Mouse (Mus musculus): ENCODE measurements around the gene Maats1.

The Maats1 gene

DNA sequence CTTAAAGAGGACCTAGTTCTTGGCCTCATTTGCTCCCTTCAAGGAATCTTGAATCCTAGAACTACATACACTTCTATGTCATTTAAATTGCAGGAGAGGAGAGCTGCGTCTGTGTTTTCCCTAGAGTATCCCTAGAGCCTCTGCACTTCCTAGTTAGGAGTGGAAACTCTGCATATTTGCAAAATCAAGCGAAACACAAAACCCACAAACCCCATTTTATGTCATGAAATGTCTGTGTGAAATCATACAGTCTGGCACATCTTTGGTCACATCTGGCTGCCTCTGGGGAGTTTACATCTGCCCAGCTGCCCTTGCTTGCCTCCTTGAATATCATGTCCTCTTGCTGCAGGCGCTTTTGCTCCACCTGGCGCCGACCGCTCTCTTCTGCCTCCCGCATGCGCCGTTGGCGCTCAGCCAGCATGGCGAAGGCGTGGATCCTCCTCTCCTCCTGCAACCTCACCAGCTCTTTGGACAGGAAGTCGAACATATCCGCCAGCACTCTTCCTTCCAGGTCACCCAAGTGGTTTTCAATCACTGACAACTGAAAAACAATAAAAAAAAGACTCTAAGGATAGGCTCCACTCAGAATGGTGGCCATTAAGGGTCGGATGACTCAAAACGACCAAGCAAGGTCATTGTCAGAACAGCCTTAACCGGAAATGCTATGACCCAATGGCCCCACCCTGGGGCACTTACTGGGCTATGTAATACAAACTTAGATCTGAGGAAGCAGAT, 37.3 kb downstream of the Maats1 start:
- no peak for ATAC-seq (ENCODE audit: insufficient number of reproducible peaks, low FRiP score, low TSS enrichment)

DNA sequence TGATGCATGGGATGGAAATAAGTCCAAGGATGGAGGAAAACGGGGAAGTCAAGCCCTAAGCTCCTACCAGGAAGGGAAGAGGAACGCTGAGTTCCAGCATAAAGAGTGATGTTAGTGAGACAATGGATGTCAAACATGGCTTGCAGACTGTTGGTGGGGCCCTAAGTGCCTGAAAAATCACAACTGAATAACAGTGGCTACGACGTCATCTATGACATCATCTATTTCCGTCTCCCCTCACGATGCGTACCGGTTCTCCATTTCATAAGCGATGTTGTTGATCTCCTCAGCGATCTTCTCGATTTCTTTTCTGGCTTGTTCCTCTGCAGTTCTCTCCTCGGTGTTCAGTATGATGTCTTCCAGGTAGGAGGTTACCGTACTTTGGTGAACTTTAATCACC, 39.6 kb downstream of the Maats1 start:
- ATAC-seq (ENCODE audit: insufficient number of reproducible peaks, low FRiP score, low TSS enrichment), result no peak

DNA sequence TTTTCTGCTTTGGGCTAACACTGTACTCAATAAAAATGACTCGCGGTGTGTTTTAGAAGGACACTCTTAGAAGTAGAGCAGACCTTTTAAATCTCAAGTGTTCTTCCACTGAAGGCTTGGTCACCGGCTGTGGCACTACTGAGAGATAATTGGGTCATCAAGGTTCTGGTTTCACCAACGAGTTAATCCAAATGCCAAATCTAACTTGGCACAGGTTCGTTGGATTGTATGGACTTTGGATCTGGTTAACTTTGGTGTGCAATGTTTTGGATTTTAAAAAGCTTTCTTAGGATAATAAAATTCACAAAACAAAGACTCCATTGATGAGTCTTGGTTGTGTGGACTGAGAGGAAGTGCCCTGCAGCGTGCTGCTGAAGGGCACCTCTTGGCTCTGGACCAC, 43.5 kb downstream of the Maats1 start:
- ATAC-seq (ENCODE audit: insufficient number of reproducible peaks, low FRiP score, low TSS enrichment), result no peak

DNA sequence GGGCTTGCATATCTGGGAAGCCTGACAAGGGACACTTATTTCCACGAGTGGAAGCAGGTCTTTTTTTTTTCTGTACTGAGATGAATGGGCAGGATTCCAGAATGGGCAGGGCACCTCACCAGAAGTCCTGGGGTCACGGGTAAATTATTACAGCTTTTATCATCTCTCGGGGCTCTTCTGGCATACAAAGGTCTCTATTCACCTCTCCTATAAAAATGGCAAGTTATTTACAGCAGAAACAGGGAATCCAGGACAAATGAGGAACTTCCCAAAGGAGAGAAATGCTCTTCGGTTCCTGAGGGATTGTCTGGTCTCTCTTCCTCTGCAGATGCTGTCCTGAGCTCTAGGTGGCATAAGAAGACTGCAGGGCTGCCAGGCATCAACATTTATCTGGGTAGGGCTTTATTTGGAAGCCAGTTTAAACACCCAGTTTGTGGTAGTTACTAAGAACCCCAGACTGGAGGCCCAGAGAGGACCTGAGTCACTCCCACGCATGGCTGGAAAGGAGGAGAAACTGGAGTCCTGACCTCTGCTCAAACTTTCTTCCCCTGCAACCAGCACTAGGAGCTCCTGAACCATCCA, 46.5 kb downstream of the Maats1 start:
- ATAC-seq (ENCODE audit: insufficient number of reproducible peaks, low FRiP score, low TSS enrichment), result no peak

DNA sequence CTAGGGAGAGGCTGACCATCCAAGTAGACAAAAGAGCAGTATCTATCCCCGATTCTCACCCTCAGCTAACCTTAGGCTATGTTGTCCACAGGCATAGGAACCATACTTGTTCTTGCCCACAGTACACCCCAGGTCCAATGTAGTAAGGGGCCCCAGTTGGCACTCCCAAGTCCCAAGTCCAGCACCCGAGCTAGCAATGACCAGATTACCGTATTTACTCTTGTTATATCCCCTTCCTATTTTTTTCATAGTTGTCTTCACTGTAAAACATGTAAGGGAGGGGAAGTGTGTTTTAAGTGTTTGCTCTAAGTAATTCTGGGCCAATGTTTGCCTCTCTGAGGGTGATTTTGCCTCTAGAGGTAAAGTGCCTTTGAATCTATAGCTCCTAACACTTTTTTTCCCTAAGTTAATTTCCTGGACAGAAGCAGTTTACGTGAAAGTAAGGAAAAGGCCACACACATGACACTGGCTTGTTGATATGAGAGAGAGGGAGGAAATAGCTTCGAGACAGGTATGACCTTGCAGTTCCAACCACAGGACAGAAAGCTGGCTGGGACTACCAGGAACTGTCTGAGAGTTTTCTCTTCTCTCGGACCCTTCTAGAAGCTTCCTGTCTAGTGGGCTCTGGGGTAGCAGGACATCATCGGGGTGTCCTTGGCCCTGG, 47.1 kb downstream of the Maats1 start, which contains the start of gene Nr1i2:
Gene Nr1i2 (minus strand): TSS at position 140 of the 664 bp plus-strand sequence.
- ATAC-seq (ENCODE audit: insufficient number of reproducible peaks, low FRiP score, low TSS enrichment), result no peak

DNA sequence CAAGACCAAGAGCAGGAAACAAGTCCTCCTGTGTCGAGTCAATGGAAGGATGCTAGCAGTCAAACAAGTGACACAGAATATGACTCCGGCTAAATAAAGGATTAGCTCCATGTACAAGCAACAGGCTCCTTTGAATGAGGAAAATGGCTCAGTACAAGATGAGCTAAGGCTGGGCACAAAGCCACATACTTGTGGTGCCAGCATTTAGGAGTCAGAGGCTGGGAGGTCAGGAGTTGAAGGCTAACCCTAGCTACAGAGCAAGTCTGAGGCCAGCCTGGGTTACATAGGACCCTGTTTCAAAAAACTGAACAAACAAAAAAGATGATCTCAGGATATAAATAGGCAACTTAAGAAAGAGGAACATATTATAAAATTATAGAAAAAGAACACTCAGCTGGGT, 51.8 kb downstream of the Maats1 start:
- no peak for ATAC-seq (ENCODE audit: insufficient number of reproducible peaks, low FRiP score, low TSS enrichment)

DNA sequence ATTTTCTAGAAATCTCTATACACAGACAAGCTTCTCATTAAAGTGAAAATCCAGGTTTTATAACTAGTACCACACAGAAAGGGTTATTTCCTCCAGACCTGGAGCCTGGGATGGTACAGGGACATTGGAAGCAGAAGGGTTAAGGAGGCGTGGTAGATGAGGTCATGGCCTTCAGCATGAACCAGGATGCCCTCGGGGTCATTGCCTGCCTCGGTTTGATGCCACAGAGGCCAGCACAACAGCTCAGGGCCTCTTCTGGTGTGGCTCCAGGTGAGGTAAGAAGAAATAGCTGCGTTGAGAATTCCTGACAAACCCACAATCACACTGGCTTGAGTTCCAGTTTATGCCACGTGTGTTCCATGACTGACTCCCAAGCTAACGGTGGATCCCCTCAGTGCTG, 53.1 kb downstream of the Maats1 start:
- ATAC-seq (ENCODE audit: insufficient number of reproducible peaks, low FRiP score, low TSS enrichment), result no peak

DNA sequence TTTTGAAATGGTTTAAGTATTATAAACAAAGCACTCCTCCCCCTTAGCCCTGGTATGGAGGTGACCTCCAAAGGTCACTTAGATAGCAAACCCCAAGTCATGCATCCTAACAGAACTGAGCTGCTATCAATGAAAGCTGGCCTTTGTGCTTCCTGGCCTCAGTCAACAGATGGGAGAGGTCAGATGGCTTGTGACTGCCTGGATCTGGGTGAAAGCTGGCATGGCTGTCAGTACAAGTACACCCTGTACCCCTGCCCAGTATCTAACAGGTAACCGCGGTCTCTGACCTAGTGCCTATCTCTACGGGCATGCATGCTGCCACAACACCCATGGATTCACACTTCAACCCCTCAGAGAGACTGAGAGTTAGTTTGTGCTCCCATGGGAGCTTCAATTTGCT, 54.2 kb downstream of the Maats1 start:
- ATAC-seq (ENCODE audit: insufficient number of reproducible peaks, low FRiP score, low TSS enrichment), result no peak

DNA sequence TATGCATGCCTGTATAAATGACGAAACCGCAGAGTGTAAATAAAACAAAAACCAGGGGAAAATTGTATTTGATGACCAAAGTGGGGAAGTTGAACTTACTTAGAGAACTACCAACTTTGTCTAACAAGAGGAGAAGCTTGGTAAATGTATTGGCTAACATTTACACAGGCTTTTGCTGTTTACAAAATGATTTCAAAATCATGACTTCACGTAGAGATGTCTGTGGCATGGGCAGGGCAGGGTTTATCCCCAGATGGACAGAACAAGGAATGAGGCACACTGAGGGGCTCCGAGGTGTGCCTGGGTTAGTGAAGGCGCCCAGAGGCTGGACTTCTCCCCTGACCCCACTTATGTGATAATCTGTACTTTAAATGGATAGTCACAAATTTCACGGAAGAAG, 54.6 kb downstream of the Maats1 start:
- ATAC-seq (ENCODE audit: insufficient number of reproducible peaks, low FRiP score, low TSS enrichment), result no peak

DNA sequence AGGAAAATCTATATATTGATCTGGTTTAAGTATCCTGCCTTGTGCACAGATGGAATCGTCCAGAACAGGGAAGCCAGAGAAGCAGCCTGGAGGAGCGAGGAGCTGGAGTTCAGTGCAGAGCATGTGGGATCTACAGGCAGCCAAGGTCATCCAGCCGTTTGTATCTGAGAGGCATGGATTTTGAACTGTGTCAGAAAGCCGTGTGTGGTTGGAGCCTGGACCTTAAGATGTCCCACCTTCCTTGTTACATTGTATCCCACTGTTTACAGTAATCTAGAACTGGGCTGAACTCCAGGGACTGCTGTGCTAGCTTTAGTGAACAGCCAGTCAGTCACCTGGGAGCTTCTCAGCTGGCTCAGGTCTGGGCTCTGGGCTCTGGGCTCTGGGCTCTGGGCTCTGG, 55.4 kb downstream of the Maats1 start:
- no peak for ATAC-seq (ENCODE audit: insufficient number of reproducible peaks, low FRiP score, low TSS enrichment)

DNA sequence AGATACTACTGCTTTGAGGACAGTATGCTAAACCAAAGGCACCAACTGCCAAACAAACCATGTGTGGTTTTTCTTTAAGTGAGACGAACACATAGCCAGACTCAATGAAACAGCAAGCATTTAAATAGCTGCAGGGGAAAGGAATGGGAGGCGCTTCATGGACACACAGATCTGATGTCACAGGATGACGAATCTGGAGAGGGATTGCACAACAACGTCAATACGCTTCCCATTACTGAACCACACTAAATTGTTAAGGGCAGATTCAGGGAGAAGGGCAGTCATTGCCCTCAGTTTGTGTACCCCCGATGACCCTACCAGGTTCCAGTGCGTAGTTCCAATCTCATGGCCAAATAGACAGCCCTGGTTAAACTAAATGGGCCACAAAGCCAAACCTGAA, 56.1 kb downstream of the Maats1 start:
- ATAC-seq (ENCODE audit: insufficient number of reproducible peaks, low FRiP score, low TSS enrichment), result no peak

DNA sequence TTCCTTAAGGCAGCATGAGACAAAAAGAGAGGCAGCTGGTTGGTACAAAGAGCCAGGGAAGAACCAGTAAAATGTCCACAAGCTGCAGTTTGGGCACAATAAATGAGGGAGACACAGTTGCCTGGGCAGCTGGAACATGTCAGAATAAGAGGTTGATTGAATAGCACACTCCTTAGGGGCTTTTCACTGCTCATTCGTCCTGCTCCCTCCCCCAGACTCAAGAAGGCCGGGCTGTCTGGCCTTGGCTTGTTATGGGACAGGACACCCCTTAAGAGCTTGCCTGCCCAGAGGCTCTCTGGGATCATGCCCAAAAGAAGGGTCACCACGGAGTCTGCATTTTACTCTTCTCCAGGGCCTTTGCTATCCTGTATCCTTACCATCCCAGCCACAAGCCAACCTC, 58.6 kb downstream of the Maats1 start:
- no peak for ATAC-seq (ENCODE audit: insufficient number of reproducible peaks, low FRiP score, low TSS enrichment)

DNA sequence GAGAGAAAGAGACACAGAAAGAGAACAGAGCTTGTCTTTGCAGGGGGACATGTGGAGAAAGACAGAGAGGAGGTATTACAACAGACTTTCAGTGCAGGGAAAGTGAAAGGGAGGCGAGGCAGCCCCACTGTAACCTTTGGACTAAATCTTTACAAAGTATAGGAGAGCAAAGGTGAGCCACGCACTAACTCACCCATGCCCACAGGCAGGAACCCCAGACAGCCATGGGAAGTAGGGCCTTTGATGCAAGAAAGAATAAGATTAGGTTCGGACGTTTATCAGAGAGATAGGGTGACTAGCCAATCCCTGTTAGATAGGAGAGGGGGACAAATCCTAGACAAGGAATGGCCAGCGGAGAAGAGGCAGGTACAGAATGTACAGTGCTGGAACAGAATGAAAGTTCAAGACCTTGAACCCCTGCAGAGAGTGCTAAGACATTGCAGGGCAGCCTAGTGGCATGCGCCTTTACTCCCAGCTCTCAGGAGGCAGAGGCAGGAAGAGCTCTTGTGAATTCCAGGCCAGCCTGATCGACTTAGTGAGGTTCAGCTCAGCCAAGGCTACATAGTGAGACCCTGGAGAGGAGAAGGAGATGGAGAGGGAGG, 59.3 kb downstream of the Maats1 start:
- ATAC-seq (ENCODE audit: insufficient number of reproducible peaks, low FRiP score, low TSS enrichment), result no peak

DNA sequence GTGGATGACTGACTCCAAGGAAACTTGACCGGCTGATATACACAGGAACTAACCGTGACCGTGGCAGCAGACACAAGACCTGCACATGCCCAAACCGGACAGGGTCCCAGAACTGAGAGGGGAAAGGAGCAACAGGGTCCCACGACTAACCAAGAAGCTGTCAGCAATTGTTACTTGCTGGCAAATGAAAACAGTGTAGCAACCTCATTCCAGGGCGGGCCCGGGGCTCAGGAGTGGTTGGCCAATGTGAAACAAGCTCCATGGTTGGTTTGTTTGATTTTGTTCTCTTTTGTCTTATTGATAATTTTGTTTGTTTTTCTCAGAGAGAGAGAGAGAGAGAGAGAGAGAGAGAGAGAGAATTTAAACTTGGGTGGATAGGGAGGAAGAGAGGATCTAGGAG, 61.0 kb downstream of the Maats1 start:
- ATAC-seq (ENCODE audit: insufficient number of reproducible peaks, low FRiP score, low TSS enrichment), result no peak

DNA sequence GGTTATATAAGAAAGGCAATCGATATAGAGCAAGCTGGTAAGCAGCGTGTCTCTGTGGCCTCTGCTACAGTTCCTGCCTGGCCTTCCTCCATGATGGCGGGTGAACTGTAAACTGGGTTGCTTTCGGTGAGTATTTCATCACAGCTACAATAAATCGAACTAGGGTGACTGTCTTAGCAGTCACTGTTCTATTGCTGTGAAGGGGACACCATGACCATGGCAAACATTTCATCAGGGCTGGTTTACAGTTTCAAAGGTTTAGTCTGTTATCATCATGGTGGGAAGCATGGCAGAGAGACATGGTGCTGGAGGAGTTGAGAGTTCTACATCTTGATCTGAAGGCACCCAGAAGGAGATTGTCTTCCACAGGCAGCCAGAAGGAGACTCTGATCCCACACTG, 62.1 kb downstream of the Maats1 start:
- ATAC-seq (ENCODE audit: insufficient number of reproducible peaks, low FRiP score, low TSS enrichment), result no peak

DNA sequence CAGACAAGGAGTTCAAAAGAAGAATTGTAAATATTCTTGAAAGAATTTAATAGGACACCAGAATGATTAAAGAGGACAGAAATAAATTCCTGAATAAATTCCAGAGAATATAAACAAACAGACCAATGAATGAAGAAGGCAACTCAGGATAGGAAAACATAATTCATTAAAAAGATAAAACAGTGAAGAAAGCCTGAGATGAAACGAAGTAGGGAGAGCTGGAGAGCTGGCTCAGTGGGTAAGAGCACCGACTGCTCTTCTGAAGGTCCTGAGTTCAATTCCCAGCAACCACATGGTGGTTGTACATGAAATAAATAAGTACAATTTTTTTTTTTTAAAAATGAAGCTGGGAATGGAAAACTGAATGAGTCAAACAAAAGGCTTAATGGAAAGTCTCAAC, 67.2 kb downstream of the Maats1 start:
- no peak for ATAC-seq (ENCODE audit: insufficient number of reproducible peaks, low FRiP score, low TSS enrichment)

DNA sequence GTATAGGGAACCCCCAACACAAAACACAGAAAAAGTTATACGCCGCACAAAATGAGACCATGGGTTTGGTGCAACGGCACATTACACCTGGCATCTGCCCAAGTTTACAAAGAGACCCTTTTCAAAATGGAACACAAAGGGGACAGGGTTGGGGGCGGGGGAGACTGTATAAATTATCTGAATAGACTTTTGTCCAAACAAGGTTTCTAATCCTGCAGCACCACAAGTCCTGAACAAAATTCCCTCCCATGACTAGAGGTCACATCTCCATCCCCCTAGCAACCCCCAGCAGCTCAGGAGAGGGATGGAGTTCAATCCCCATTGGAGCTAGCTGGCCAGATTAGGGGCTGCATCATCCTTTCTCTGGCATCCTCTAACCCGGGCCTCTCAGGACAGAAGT, 69.5 kb downstream of the Maats1 start:
- no peak for ATAC-seq (ENCODE audit: insufficient number of reproducible peaks, low FRiP score, low TSS enrichment)

DNA sequence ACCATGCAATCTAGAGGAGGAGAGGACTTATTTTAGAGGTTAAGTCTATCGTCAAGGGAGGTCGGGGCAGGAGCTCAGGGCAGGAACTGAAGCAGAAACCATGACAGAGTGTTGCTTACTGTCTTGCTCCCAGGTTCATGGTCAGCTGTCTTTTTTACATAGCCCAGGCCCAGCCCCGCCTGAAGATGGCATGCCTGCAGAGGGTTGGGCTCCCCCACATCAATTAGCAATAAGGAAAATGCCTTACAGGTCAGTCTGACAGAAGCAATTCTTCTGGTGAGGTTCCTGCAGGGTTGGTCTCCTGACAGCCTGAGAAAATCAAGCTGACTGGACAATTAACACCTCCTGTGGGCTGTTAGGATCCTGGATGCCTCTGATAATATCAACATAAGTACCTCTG, 70.3 kb downstream of the Maats1 start:
- no peak for ATAC-seq (ENCODE audit: insufficient number of reproducible peaks, low FRiP score, low TSS enrichment)

DNA sequence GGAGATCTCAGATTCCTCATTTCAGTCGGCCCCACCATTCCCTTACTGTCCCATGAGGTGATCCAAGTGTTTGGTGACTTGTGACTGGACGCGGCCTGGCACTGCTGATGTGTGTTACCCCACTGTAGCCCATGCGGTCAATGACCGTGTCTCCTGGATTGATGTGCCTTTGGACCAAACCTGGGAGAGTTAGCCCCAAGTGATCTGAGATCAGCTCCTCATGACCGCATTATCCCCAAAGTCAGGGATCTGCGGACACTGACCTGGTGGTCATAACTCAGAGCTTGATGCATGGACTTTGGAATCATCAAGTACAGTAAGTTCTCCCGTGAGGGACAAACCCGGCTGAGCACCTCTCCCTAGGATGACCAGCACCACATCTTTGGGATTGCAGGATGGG, 86.0 kb downstream of the Maats1 start:
- no peak for ATAC-seq (ENCODE audit: insufficient number of reproducible peaks, low FRiP score, low TSS enrichment)

DNA sequence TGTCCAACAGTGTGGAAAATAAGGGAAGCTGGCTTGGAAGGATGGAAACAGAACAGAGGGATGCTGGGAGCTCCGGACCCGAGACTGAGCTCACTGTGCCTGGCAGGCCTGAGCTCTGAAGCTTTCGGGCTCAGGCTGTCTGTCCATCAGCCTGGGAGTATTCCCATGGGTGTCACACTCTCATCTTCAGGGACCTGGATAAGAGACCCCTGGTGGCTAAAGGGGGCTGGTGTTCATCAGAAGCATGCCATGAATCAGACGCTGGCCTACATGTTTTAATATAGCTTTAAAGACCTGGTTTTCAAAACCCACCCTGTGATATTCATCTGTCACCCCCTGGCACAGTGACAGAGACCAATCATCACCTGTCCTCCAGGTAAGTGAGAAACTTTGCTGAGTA, 86.8 kb downstream of the Maats1 start:
- ATAC-seq (ENCODE audit: insufficient number of reproducible peaks, low FRiP score, low TSS enrichment), result no peak

DNA sequence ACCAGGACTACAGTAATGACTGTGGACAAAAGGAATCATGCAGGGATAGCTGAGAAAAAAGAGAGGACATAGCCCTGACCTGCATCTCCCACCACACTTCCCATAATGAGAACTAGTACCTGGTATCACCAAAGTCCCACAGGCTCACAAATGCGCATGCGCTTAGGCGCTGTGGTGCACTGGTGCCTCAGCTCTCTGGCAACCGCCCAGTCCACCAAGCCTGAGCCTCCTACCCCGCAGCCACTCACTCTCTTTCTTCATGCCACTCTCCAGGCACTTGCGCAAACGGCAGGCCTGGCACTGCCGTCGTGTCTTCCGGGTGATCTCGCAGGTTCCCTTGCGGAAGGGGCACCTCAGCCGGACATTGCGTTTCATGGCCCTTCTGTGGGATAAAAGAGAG, 87.9 kb downstream of the Maats1 start:
- ATAC-seq (ENCODE audit: insufficient number of reproducible peaks, low FRiP score, low TSS enrichment), result no peak

DNA sequence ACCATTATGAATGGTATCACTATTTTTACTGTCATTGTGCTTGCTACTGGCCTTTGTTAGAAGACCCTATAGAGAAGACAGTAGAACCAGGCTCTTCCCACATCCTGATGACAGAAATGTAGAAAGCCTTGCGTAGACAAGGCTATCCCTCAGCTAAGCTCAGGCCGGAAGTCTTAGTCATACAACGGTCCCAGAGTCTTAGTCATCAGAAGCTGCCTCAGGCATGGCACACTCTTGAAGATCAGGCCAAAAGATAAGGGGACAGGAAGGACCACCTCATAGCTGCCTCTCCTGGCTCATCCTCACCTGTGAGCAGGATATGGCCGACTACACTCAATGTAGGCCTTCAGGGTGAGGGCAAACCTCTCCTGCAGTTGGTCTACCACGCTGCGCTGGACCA, 91.5 kb downstream of the Maats1 start:
- ATAC-seq (ENCODE audit: insufficient number of reproducible peaks, low FRiP score, low TSS enrichment), result no peak
